ENCODE assay signal across 13 mouse cellular contexts in genomic region chr12:84863196-84863595, GRCm38 (mm10). TPM values are rescaled to one million over a fixed set of nuclear protein-coding genes. Genes with fewer than 3 reads are reported as not detected.
DNase-seq lines count a peak whose midpoint lies in the region.
"Had no signal": no experiment of that assay in that cellular context is flagged by ENCODE, and none has a peak within 500 bp of the region (broad histone marks: within the 10 kb centered on the region; RNA-seq: fewer than 3 reads in every experiment).

No protein-coding gene starts in this region.

- DNase-seq in layer of hippocampus, adult 18-20 months (ENCODE audit: low spot score in 2 of 2), result peak; percentile 23 to 60
- no peak for DNase-seq in layer of hippocampus, postnatal 14 days (ENCODE audit: low spot score in 2 of 2)
- peak; percentile 24 for DNase-seq in right cerebral cortex, adult 18-20 months
- DNase-seq in right cerebral cortex, postnatal 25 days, result no peak
- DNase-seq in layer of hippocampus, adult 9-10 months (ENCODE audit: low spot score), result peak; percentile 32
- DNase-seq in adrenal gland, postnatal 10 days, result no peak
- DNase-seq in cerebellum, adult 9-10 months, result no peak
- DNase-seq: adrenal gland, postnatal 14 days; cerebellum, postnatal 14 days; gastrocnemius, postnatal 10 days; heart, adult 18-20 months; heart, postnatal 10 days; heart, postnatal 4 days had no signal

RNA-seq across cellular contexts. Expression of gene Ltbp2, which starts 13.1 kb away (rescaled TPM):
- under 1 TPM; 0.27 to 0.43 TPM for total RNA-seq in layer of hippocampus, adult 18-20 months (2021)
- total RNA-seq in layer of hippocampus, postnatal 14 days (2021), result 1 to 10 TPM in 1 of 2 experiments, under 1 TPM in 1; 0.74 to 1.3 TPM
- 10 to 100 TPM; 11.4 to 13.6 TPM for total RNA-seq in adrenal gland, postnatal 10 days (2021)

Comparison
In these comparisons a context has a peak if more than half of its experiments do, and no peak if none do; other contexts are left out.
1. DNase-seq: peak in layer of hippocampus, adult 18-20 months (2 of 2), right cerebral cortex, adult 18-20 months (single experiment) and layer of hippocampus, adult 9-10 months (single experiment); none in layer of hippocampus, postnatal 14 days (0 of 2), right cerebral cortex, postnatal 25 days (single experiment), adrenal gland, postnatal 10 days (single experiment) and cerebellum, adult 9-10 months (single experiment).
2. RNA of gene Ltbp2, which starts 13.1 kb away (total RNA-seq): 11.4 to 13.6 TPM in adrenal gland, postnatal 10 days; 0.74 to 1.3 TPM in layer of hippocampus, postnatal 14 days and 0.27 to 0.43 TPM in layer of hippocampus, adult 18-20 months; every median in the first group is over 4 times any median in the second.